Mouse (Mus musculus) ES-CJ7 (cell line): ENCODE results near the gene Pnmal1.

Source experiments
- DNase-seq: peaks from one replicate; pipeline ENCODE4 v3.0.0; 2011; ENCODE audit warnings: low read depth, low spot score

Gene Pnmal1

GRCm38 (mm10) chr7:16924037-16924834 is 35.2 kb upstream of the Pnmal1 start, which contains the start of gene Calm3:
Gene Calm3 (minus strand): TSS chr7:16924114.
- peak; percentile 100 for DNase-seq

- DNase-seq: peak; percentile 45
Observed at GRCm38 (mm10) chr7:16928341-16928740, 31.1 kb upstream of the Pnmal1 start.

GRCm38 (mm10) chr7:16930850-16931249 is 28.6 kb upstream of the Pnmal1 start:
- peak; percentile 68 for DNase-seq

DNA sequence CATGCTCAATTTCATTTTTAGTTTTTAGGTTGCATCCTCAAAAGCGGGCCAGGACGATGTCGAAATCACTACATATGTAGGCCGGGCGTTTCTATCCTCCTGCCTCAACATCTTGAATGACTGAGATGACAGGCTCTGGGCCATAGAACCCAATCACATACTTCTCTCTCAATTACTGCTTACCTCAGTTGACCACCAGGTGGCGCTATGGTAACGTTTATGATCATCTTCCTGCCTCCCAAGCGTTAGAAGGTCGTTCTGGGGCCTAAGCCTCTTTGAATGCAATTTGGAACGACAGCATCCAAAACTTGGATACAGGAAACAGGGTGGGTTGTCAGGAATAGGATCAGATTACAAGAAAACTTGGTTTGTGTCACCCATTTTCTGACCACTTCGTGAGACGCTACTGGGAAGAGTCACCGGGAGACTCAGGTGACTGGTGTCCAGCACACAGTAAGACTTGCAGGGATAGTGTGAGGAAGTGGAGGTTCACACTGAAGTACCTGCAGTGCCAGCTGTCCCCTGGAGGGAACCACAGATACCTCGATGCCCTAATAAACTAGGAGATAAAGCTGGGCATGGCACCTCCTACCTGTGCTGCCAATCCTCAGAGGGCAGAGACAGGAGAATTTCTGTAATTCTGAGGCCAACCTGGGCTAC is 27.4 kb upstream of the Pnmal1 start:
- DNase-seq: peak; percentile 84

- DNase-seq: peak; percentile 76
Observed at GRCm38 (mm10) chr7:16932704-16933577, 26.5 kb upstream of the Pnmal1 start.

- peak; percentile 80 for DNase-seq
Observed at GRCm38 (mm10) chr7:16937312-16937711, 22.2 kb upstream of the Pnmal1 start.

GRCm38 (mm10) chr7:16938117-16938791 is 21.2 kb upstream of the Pnmal1 start:
- DNase-seq: no peak

- DNase-seq: no peak
Observed at GRCm38 (mm10) chr7:16940292-16940691, 19.2 kb upstream of the Pnmal1 start.

DNA sequence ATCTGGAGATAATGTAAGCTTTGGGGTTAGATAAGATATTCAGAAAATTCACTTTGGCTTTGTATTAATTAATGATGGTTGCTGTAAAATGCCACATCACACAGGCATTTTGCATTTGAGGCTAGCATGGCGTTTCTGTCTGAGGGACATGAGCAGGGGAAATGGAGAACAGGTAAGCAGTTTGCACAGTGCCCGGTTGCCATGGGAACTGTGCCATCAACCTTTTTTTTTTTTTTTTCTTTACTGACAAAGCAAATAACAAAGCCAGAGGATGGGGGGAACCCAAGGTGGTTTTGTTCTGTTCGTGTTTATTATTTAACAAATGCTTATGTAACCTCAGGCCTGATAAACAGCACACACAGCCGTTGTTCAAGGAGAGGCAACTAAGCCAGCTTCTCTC is 16.6 kb upstream of the Pnmal1 start:
- DNase-seq: no peak

DNA sequence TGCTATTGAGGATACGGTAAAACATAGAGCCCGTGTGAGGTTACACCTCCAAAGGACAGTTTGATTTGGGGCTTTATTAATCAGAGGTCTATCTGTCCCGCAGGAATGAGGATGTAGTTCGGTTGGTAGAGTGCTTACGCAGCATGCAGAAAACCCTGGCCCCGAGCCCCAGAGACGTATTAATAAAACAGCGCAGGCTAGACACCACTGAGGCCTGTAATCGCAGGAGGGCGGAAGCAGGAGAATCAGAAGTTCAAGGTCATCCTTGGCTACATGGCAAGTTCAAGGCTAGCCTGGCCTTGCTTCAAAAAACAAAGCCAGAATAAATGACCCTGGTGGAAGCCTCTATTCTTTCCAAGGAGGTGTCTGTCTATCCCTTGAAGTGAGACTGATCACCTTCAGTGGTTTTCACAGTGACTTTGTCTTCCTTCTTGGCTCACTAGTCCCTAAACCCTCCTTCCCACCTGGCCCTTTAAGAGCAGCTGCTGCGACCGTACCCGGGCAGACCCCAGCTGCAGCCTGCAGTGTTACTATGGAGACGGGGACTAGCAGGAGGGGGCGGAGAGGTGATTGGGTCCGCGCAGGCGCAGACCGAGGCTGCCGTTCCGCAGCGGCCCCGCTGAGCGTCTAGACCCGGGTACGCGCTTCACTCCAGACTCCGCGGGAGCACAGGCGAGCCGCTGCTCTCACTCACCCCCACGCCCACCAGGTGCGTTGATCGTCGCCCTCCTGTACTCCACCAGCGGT is 15.2 kb upstream of the Pnmal1 start, which contains the start of gene Pnmal2:
Gene Pnmal2 (plus strand): TSS at position 622 of the 747 bp plus-strand sequence.
- DNase-seq: peak; percentile 95

DNA sequence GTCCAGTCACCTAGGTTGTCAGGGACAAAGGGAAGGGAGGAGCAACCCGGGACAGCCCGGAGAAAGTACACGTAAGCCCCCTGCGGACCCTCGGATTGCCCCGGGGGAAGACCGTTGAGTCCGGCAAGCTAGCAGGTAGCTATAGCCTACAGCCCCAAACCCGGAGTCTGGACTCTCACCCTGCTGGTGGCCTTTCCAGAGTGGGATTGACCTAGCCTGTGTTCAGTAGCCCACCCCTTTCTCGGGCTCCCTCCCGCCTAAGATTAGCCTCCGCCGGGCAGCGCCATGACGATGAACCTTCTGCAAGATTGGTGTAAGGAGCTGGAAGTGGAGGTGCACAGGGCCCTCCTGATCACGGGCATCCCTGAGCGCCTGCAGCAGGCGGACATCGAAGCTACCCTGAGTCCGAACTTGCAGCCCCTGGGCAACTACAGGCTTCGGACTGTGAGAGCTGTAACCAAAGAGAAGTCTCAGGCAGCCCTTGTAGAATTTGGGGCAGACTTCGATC is 14.6 kb upstream of the Pnmal1 start:
- peak; percentile 28 for DNase-seq

- no peak for DNase-seq
Observed at GRCm38 (mm10) chr7:16945419-16945818, 14.1 kb upstream of the Pnmal1 start.

DNA sequence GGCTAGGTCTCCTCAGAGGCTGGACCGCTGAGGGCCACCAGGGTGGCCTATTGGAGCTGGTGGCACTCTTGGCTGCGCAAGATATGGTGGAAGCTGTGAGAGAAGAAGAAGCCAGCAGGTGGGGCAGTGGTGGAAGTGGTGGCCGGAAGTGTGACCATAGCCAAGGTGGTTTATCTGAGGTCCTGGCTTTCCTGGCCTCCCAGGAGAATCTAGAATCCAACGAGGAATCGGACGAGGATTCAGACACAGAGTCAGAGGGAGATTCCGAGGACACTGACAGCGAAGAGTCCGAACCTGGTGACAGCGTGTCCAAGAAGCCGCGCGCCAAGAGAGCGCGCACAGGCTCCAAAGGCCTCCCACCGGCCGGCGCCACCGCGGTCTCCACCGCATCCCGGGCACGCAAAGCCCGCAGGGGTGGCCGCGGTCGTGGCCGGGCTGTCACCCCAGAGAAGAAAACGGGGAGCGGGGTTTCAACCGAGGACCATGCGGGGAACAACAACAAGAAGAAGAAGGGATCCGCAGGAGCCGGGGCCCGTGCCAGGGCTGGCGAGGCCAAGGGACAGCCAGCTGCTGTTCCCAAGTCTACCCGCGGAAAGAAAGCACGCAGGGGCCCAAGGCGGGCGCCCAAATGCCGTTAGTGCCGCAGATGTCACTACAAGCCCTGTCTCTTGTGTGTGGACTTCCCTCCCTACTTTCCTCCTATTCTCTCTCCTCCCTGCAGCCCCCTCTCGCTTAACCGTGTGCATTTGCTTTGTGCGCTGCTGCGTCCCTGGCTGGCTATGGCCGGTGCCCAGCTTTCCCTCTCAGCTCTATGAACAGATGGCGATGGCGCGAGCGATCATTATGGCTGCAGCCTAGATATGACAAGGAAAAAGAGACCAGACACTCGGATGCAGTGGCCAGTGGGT is 12.8 kb upstream of the Pnmal1 start:
- DNase-seq: no peak

GRCm38 (mm10) chr7:16947349-16947895 is 12.1 kb upstream of the Pnmal1 start:
- DNase-seq: no peak

GRCm38 (mm10) chr7:16947959-16948361 is 11.5 kb upstream of the Pnmal1 start:
- no peak for DNase-seq

- no peak for DNase-seq
Observed at GRCm38 (mm10) chr7:16948923-16949458, 10.5 kb upstream of the Pnmal1 start.

GRCm38 (mm10) chr7:16949908-16950841 is 9.3 kb upstream of the Pnmal1 start:
- peak; percentile 61 for DNase-seq
